Mouse (Mus musculus) cerebellum, postnatal 36 days (tissue): Measurements from ENCODE around the gene Stn1.
"Not testable (repeated sequence)": the region's sequence is repeated elsewhere in the genome, so short reads cannot be mapped to it uniquely, and the experiment has no call there.

Source experiments
- DNase-seq, 2 experiments: peaks; one replicate each; pipeline ENCODE4 v3.0.0; 2021 to 2022; ENCODE audit warnings: mixed read lengths in 2 of 2

The Stn1 gene

GRCm38 (mm10) chr19:47537300-47537792 is at the start of gene Stn1:
Stn1 (minus strand) TSS chr19:47537507.
- DNase-seq = no peak

- DNase-seq = no peak
These were observed 49.7 kb upstream of the Stn1 start for GRCm38 (mm10) chr19:47587009-47587408.

GRCm38 (mm10) chr19:47585772-47586171 is 48.5 kb upstream of the Stn1 start:
- no peak for DNase-seq

GRCm38 (mm10) chr19:47579788-47580631 is 42.7 kb upstream of the Stn1 start:
- DNase-seq = peak; percentile 19 to 21

- peak; percentile 80 to 82 for DNase-seq
These were observed 42.0 kb upstream of the Stn1 start, which contains the start of gene Slk for GRCm38 (mm10) chr19:47579225-47579787. Slk (plus strand) TSS chr19:47579678.

GRCm38 (mm10) chr19:47578581-47579224 is 41.4 kb upstream of the Stn1 start:
- peak in 1 of 2 experiments; percentile 10 for DNase-seq

GRCm38 (mm10) chr19:47573718-47574117 is 36.4 kb upstream of the Stn1 start:
- no peak for DNase-seq

- not testable (repeated sequence) for DNase-seq
These were observed 34.7 kb upstream of the Stn1 start for GRCm38 (mm10) chr19:47571981-47572380.

- DNase-seq = no peak
These were observed 32.7 kb upstream of the Stn1 start for GRCm38 (mm10) chr19:47570042-47570441.

GRCm38 (mm10) chr19:47565994-47566393 is 28.7 kb upstream of the Stn1 start:
- DNase-seq = no peak

- no peak for DNase-seq
These were observed 27.8 kb upstream of the Stn1 start for GRCm38 (mm10) chr19:47565031-47565654.

GRCm38 (mm10) chr19:47563715-47564114 is 26.4 kb upstream of the Stn1 start:
- no peak for DNase-seq

GRCm38 (mm10) chr19:47561996-47562441 is 24.7 kb upstream of the Stn1 start:
- DNase-seq = no peak

- DNase-seq = no peak
These were observed 23.3 kb upstream of the Stn1 start for GRCm38 (mm10) chr19:47560544-47561161.

- peak in 1 of 2 experiments; percentile 19 for DNase-seq
These were observed 22.6 kb upstream of the Stn1 start for GRCm38 (mm10) chr19:47559751-47560512.

GRCm38 (mm10) chr19:47559145-47559544 is 21.8 kb upstream of the Stn1 start:
- DNase-seq = no peak

GRCm38 (mm10) chr19:47549584-47549983 is 12.3 kb upstream of the Stn1 start:
- no peak for DNase-seq

GRCm38 (mm10) chr19:47549174-47549573 is 11.9 kb upstream of the Stn1 start:
- DNase-seq = no peak

GRCm38 (mm10) chr19:47548432-47549076 is 11.2 kb upstream of the Stn1 start:
- no peak for DNase-seq

- DNase-seq = no peak
These were observed 8.2 kb upstream of the Stn1 start for GRCm38 (mm10) chr19:47545528-47545927.

GRCm38 (mm10) chr19:47545055-47545454 is 7.7 kb upstream of the Stn1 start:
- no peak for DNase-seq
